Mouse (Mus musculus) effector memory CD4-positive, alpha-beta T cell, adult 7 months (primary cell): Measurements from ENCODE around the gene Gm4847. TPM values are rescaled to one million over a fixed set of nuclear protein-coding genes. Genes with fewer than 3 reads are reported as not detected.

Source experiments
- polyA plus RNA-seq: library from polyadenylated mRNA; unstranded; fragments of 100-300 nt; shearing (Covaris generic); gene quantifications from one replicate; pipeline ENCODE4 v1.2.1, GENCODE M21; 2017

The Gm4847 gene
- not detected for polyA plus RNA-seq

GRCm38 (mm10) chr1:166647593-166647992 lies at the start of gene Gm4847:
Gene Gm4847 (minus strand): TSS chr1:166647693.

GRCm38 (mm10) chr1:166681745-166682144 lies 34.3 kb upstream of the Gm4847 start, which contains the start of gene Fmo9:
Gene Fmo9 (minus strand): TSS chr1:166681845.

Other genes starting within 250 kb of the Gm4847 start
- 32.7 TPM for gene Pogk, start 237.8 kb downstream of the Gm4847 start, polyA plus RNA-seq
- not detected for gene Gm4846, start 150.1 kb downstream of the Gm4847 start, polyA plus RNA-seq
- gene Fmo9, start 34.2 kb upstream of the Gm4847 start, polyA plus RNA-seq = 0.16 TPM